Mouse (Mus musculus) liver, embryonic 16.5 days (tissue): ENCODE results near the gene Inpp5a. TPM values are rescaled to one million over a fixed set of nuclear protein-coding genes. Genes with fewer than 3 reads are reported as not detected.
A peak's percentile ranks its signal among the peaks of the same experiment; 100 is the strongest.

Experiments used
- ATAC-seq: fragments of 200-750 bp; cut with Nextera tagmentation; 2 replicates; pipeline ENCODE4 v1.8.0; 2017; ENCODE audit warnings: low read depth, mild to moderate bottlenecking, moderate number of reproducible peaks, moderate library complexity
- H3K27ac ChIP-seq: fragments of 300-500 bp; sonication (generic); 2 replicates; pipeline ENCODE4 v1.5.1; 2014; ENCODE audit warnings: mild to moderate bottlenecking, low read length
- H3K27me3 ChIP-seq: fragments of 300-500 bp; sonication (generic); 2 replicates; pipeline ENCODE4 v1.6.1; 2014; ENCODE audit warnings: low read depth, low read length, mixed read lengths; ENCODE audit not compliant: control insufficient read depth, insufficient read depth
- H3K36me3 ChIP-seq: fragments of 300-500 bp; sonication (generic); 2 replicates; pipeline ENCODE4 v1.6.1; 2014; ENCODE audit warnings: mild to moderate bottlenecking; ENCODE audit not compliant: control insufficient read depth, insufficient read depth
- H3K4me1 ChIP-seq: fragments of 300-500 bp; sonication (generic); 2 replicates; pipeline ENCODE4 v1.6.1; 2014; ENCODE audit warnings: low read depth, low read length, mixed read lengths; ENCODE audit not compliant: control insufficient read depth
- H3K4me2 ChIP-seq: fragments of 300-500 bp; sonication (generic); 2 replicates; pipeline ENCODE4 v1.6.1; 2014; ENCODE audit warnings: low read depth, low read length, mixed read lengths
- H3K4me3 ChIP-seq: fragments of 300-500 bp; sonication (generic); 2 replicates; pipeline ENCODE4 v1.5.1; 2014; ENCODE audit warnings: low read depth, mild to moderate bottlenecking, low read length
- H3K9ac ChIP-seq: fragments of 300-500 bp; sonication (generic); 2 replicates; pipeline ENCODE4 v1.6.1; 2014; ENCODE audit warnings: low read depth, low read length
- H3K9me3 ChIP-seq: fragments of 300-500 bp; sonication (generic); replicated peaks from 2 replicates; pipeline ENCODE4 v1.6.1; 2016; ENCODE audit warnings: low read length; ENCODE audit not compliant: control insufficient read depth
- WGBS: fragments of 180-500 bp; shearing (Covaris S2); extraction: QIAGEN DNeasy Blood & Tissue Kit; methylation state at CpG from one replicate; pipeline ENCODE4 v1.1.7; 2014; ENCODE audit not compliant: insufficient replicate concordance; 5-methylcytosine and 5-hydroxymethylcytosine counted together
- polyA plus RNA-seq: library from polyadenylated mRNA; unstranded; fragments of >200 nt; fragmentation: Nextera tagmentation; extraction: Ambion mirVana; gene quantifications from 2 replicates; pipeline ENCODE4 v1.2.1, GENCODE M21; 2015

The Inpp5a gene
- polyA plus RNA-seq, 1 experiment from 2014 or later, result 3.5 TPM

DNA sequence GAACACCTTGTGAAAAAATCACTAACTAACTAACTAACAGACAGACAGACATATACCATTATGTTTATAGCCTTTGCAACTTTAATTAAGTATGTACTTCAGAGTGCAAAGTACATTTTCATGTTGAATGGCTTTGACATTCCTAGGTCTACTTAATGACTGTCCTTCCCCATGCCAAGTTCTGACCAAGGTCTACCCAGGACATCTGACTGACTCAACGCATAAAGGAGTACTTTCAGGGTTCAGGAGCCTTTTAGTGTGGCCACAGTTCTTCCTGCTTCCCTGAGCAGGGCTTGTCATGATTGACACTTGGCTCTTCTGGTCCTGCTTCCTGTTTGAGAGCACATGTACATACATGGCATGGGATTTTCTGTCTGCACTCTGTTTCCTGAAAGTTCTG is 64.3 kb downstream of the Inpp5a start:
- no peaks in the 10 kb centered on the region for H3K9me3 ChIP-seq
- no peaks in the 10 kb centered on the region for H3K36me3 ChIP-seq
- WGBS, result 13% methylated on average over 1 of the region's 1 CpGs
- H3K4me3 ChIP-seq, result no peak overlapping the region
- H3K9ac ChIP-seq, result no peak overlapping the region
- no peaks in the 10 kb centered on the region for H3K4me1 ChIP-seq
- H3K27ac ChIP-seq, result no peak overlapping the region
- no peak overlapping the region for H3K4me2 ChIP-seq
- no peak for ATAC-seq
- H3K27me3 ChIP-seq, result no peaks in the 10 kb centered on the region

DNA sequence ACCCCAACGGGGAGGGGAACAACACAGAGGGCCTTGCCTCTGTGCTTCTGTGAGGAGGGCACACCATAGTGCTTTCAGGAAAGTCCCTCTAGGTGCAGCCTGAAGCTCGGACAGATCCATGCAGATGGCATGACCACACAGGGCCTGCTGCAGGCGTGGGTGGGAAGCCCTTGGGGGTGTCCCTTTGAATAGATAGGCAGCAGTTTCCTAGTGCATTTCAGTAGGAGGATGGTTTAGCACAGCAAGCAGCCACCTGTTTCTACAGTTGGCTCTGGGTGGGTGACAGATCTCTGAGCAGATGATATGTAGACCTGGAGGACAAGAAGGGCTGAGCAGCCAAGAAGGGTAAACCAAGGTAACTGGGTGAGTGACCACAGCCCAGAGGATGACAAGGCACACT is 65.4 kb downstream of the Inpp5a start:
- no peak overlapping the region for H3K27ac ChIP-seq

DNA sequence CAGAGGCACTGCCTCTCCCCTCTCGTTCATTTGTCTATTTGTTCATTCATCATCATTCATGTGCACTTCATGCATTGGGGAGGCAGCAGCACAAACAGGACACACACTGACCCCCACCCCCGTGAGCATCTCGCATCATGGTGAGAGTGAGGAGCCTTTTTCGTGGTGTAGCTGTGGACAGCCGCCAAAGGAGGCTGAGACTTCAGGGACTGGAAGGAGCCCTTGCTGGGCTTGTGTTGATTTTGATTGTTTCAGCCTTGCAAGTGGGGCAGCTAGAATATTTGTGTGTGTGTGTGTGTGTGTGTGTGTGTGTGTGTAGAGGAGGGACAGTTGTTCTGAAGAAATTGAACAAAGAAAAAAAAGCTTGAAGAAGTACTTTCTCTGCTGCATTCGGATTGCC is 67.8 kb downstream of the Inpp5a start:
- H3K27me3 ChIP-seq, result no peaks in the 10 kb centered on the region
- H3K4me3 ChIP-seq, result no peak overlapping the region
- H3K27ac ChIP-seq, result no peak overlapping the region
- 66% methylated on average over 6 of the region's 6 CpGs for WGBS
- no peak overlapping the region for H3K4me2 ChIP-seq
- no peaks in the 10 kb centered on the region for H3K4me1 ChIP-seq
- ATAC-seq, result no peak
- no peaks in the 10 kb centered on the region for H3K9me3 ChIP-seq
- no peaks in the 10 kb centered on the region for H3K36me3 ChIP-seq
- H3K9ac ChIP-seq, result no peak overlapping the region

More for the DNA sequence above, 65.4 kb downstream of the Inpp5a start:
- WGBS, result 29% methylated on average over 3 of the region's 3 CpGs
- no peaks in the 10 kb centered on the region for H3K27me3 ChIP-seq
- no peak overlapping the region for H3K4me2 ChIP-seq
- no peak for ATAC-seq
- no peak overlapping the region for H3K4me3 ChIP-seq
- H3K9me3 ChIP-seq, result no peaks in the 10 kb centered on the region
- no peaks in the 10 kb centered on the region for H3K4me1 ChIP-seq
- no peaks in the 10 kb centered on the region for H3K36me3 ChIP-seq
- H3K9ac ChIP-seq, result no peak overlapping the region

- ATAC-seq, result no peak
- Histone ChIP-seq H3K9ac (no peak overlapping the region), H3K36me3 (no peaks in the 10 kb centered on the region), H3K4me2 (no peak overlapping the region), H3K27me3 (no peaks in the 10 kb centered on the region), H3K4me1 (no peaks in the 10 kb centered on the region), H3K4me3 (no peak overlapping the region), H3K27ac (no peak overlapping the region), H3K9me3 (no peaks in the 10 kb centered on the region)
- 80% methylated on average over 12 of the region's 12 CpGs for WGBS
Observed at GRCm38 (mm10) chr7:139461344-139461743, 72.4 kb downstream of the Inpp5a start.

DNA sequence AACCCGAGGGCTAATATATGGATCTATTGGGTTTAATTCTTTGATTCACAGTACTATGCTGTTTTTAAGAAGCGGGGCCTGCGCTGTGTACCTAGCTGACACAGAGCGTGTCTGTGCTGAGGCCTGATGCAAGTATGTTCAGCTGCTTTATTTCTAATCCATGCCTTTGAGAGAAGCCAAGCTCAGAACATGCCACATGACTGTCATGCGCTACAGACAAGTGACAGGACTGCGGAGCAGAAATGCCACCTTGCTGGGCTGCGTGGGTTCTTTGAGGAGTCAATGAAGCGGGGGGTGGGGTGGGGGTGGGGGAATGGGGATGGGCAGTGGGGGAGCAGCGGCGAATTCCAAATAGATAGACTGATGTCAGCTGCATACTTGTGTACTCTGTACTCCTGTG is 73.2 kb downstream of the Inpp5a start:
- H3K4me1 ChIP-seq, result peaks cover under 1% of the 10 kb centered on the region; the same call in 1 of the 2 replicates

DNA sequence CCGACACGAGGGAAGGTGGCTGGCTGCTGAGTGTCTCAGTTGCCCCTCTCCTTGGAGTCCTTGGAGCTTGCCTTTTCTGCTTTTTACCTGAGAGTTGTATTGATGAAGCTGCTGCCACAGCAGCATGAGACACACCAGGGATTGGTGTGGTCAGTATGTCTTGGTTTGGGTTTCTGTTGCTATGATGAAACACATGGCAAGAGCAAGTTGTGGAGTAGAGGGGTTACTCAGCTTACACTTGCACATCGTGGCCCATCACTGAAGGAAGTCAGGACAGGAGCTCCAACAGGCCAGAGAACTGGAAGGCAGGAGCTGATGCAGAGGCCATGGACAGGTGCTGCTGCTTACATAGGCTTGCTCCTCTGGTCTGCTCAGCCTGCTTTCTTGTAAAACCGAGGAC is 76.6 kb downstream of the Inpp5a start:
- no peak for ATAC-seq
- Histone ChIP-seq H3K36me3 (no peaks in the 10 kb centered on the region), H3K9me3 (no peaks in the 10 kb centered on the region), H3K27me3 (no peaks in the 10 kb centered on the region), H3K4me2 (no peak overlapping the region), H3K27ac (no peak overlapping the region), H3K4me1 (peaks cover 10% of the 10 kb centered on the region), H3K4me3 (no peak overlapping the region), H3K9ac (no peak overlapping the region)
- WGBS, result 45% methylated on average over 4 of the region's 4 CpGs

More for the DNA sequence above, 73.2 kb downstream of the Inpp5a start:
- Histone ChIP-seq H3K27ac (no peak overlapping the region), H3K27me3 (no peaks in the 10 kb centered on the region), H3K4me2 (no peak overlapping the region), H3K9me3 (no peaks in the 10 kb centered on the region), H3K9ac (no peak overlapping the region), H3K4me3 (no peak overlapping the region), H3K36me3 (no peaks in the 10 kb centered on the region)
- 69% methylated on average over 10 of the region's 10 CpGs for WGBS
- no peak for ATAC-seq

DNA sequence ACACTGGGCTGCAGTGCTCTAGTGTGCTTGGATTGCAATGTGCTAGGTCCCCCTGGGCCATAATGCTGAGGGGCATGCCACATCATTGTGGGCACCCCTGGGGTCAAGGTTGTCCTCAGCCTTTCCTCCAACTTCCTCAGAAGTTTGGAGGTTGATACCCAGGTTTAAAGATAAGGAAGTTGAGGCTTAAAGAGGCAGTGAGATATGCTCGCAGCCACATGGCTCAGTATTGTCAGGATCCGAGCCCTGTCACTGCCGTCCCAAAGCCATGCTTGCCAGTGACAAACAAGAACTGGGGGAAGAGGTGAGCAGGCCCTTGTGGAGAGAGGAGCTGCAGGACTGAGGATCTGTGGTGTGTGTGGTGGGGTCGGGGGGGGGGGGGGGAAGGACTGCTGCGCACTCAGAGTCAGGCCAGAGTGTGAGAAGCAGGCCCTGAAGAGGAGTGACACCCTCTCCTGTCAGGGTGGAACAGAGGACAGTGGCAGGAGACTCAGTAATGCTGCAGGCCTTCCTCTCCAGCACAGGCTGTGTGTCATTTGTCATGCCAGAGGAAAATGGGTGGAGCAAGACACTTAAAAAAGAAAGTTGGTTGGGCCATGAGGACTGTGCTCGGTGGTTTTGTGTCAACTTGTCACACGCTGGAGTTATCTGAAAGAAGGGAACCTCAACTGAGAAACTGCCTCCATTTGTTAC is 77.7 kb downstream of the Inpp5a start:
- no peak overlapping the region for H3K27ac ChIP-seq

GRCm38 (mm10) chr7:139467177-139467895 is 78.4 kb downstream of the Inpp5a start:
- 35% methylated on average over 10 of the region's 10 CpGs for WGBS
- ATAC-seq, result peak; percentile 26; the same call in 1 of the 2 replicates
- Histone ChIP-seq H3K27ac (no peak overlapping the region), H3K27me3 (no peaks in the 10 kb centered on the region), H3K4me3 (no peak overlapping the region), H3K36me3 (no peaks in the 10 kb centered on the region), H3K4me2 (no peak overlapping the region), H3K9ac (no peak overlapping the region), H3K4me1 (peaks cover 10% of the 10 kb centered on the region), H3K9me3 (no peaks in the 10 kb centered on the region)

More for the DNA sequence above, 77.7 kb downstream of the Inpp5a start:
- no peak overlapping the region for H3K4me3 ChIP-seq
- no peaks in the 10 kb centered on the region for H3K36me3 ChIP-seq
- H3K4me2 ChIP-seq, result no peak overlapping the region
- no peak for ATAC-seq
- no peaks in the 10 kb centered on the region for H3K27me3 ChIP-seq
- H3K9me3 ChIP-seq, result no peaks in the 10 kb centered on the region
- H3K9ac ChIP-seq, result no peak overlapping the region
- 16% methylated on average over 5 of the region's 7 CpGs for WGBS
- H3K4me1 ChIP-seq, result peaks cover 10% of the 10 kb centered on the region

GRCm38 (mm10) chr7:139467896-139468279 is 79.0 kb downstream of the Inpp5a start:
- peak; percentile 45 for ATAC-seq
- no peak overlapping the region for H3K4me2 ChIP-seq
- WGBS, result 46% methylated on average over 4 of the region's 4 CpGs
- peaks cover 10% of the 10 kb centered on the region for H3K4me1 ChIP-seq
- H3K27me3 ChIP-seq, result no peaks in the 10 kb centered on the region
- no peaks in the 10 kb centered on the region for H3K36me3 ChIP-seq
- H3K9ac ChIP-seq, result no peak overlapping the region
- no peak overlapping the region for H3K27ac ChIP-seq
- no peaks in the 10 kb centered on the region for H3K9me3 ChIP-seq
- no peak overlapping the region for H3K4me3 ChIP-seq
